Mouse (Mus musculus) G1E-ER4 (cell line): ENCODE results near the gene Camta2. TPM values are rescaled to one million over a fixed set of nuclear protein-coding genes. Genes with fewer than 3 reads are reported as not detected.

Source experiments
- GATA1 ChIP-seq: IDR thresholded peaks from one replicate; pipeline ENCODE4 v1.8.0; 2012; ENCODE audit warnings: low read length, inconsistent platforms
- polyA plus RNA-seq: library from polyadenylated mRNA; stranded (reverse); fragments of >175 nt; gene quantifications from 2 replicates; pipeline ENCODE4 v1.2.3, GENCODE M21; 2012

Camta2 gene
- polyA plus RNA-seq: 18.0 and 30.8 TPM in 2 replicates

DNA sequence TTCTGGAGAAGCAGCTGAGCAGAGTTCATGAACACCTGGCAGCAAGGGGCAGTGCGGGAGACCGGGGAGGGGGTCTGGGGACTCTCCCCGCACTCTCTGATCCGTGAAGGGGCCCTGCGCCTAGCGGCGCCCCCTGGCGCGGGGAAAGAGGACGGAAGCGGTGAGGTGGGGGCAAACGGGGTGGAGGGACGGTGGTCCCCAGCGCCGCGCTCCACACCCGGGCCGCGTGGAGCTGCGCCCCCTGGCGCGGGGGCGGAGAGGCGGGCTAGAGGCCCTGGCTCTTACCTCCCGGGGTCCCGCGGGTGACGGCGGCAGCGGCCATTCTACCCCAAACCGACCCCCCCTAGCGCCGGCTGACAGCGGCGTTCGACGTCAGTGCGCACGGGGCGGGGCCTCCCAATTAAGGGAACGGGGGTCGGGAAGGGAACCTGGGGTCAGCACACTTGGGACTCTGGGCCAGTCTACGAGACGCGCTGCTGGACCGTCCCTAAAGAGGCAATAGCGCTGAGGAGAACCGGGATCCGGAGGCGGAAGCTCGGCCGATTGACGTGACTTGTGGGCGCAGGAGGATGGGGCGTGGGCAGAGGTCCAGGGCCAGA, at the start of gene Camta2:
Gene Camta2 (minus strand): TSS at position 505 of the 599 bp plus-strand sequence.
- no peak for TF ChIP-seq GATA1

DNA sequence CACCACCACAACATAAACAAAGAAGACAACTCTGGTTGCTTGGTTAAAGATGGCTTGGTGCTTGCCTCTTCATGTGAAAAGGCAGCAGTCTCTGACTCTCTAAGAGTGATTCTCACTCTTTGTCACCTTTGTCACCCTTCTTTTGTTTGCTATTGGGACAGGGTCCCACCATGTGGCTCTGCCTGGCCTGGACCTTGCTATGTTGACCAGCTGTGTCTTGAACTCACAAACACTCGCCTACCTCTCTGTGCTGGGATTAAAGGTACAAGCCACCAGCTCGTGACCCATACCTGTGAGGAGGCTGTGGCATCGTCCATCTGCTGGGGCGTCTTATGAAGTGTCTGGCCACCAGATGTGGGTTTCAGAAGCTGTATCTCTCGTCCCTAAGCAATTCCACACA, 45.4 kb upstream of the Camta2 start:
- TF ChIP-seq GATA1: no peak

DNA sequence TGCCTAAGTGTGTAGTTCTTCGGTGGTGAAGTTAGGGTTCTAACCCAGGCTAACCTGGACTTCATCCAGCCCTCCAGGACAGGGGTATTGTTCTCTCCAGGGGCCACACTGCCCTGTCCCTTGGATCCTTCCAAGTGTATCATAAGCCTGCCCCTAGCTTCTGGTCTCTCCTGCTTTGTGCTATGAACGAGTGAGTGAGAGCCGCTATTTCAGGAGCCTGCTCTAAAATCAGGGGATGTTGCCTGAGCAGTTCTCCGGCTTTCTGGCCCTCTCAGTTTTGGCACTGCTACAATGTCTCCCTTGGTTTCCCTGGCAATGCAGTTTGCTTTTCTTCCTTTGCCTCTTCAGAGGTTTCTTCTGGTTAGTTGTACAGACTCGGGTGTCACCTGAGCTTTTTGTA, 43.3 kb upstream of the Camta2 start:
- TF ChIP-seq GATA1: no peak

DNA sequence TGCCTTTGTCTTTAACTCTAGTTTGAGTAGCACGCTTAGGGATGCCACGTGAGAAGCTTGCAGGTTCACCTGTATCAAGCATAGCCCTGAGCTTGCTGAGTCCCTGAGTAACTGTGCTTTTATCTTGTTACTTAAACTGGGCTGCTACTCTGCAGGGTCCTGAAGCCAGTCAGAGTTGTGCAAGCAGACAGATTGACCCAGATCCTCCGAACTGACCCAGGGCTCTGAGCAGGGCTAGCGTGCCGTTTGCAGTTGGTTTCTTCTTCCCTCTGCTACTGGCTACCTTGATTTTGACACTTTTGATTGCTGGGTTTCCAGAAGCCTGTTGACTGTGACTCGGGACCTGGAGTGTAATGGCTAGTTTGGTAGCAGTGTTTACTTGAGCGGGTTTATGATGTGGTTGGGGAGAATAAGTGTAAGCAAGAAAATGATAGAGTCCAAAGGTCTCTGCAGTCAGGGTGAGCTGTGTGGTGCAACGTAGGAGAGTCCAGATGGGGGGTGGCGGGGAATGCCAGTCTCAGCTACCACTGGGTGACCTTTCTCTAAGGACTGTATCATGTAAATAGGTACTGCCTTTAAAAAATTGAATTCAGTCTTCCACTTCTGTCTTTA, 42.6 kb upstream of the Camta2 start:
- TF ChIP-seq GATA1: no peak

DNA sequence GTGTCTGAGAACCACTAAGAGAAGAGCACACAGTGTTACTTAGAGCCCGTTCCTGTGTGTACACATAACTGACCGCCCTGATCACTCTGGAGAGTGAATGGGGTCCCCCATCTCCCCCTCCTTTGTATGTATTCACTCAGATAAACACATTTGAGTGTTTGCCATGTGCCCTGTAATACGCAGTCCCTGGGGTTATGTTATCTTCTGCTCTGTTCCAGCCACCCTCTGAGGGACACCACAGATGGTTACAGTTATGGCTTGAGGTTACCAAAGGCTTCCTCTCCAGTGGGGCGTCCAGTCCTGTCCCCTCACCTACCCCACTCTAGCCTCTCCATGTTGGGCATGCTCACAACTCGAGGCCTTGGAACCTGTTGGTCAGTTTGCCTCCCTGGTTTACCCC, 39.5 kb upstream of the Camta2 start:
- TF ChIP-seq GATA1: no peak

DNA sequence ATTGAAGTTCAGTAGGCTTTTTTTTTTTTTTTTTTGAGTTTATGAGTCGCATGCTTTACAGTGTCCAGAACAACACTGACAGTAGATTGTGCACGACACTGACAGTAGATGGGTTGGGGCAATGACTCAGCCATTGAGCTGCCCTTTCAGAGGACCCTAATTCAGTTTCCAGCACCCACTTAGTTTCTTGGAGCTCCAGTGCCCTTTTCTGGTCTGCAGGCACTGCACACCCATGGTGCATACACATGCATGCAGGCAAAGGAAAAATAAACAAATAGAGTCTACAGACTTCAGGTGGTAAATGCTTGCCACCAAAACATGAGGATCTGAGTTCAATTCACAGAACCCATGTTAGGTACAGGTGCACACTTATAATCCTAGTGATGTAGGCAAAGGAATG, 38.7 kb upstream of the Camta2 start:
- no peak for TF ChIP-seq GATA1

DNA sequence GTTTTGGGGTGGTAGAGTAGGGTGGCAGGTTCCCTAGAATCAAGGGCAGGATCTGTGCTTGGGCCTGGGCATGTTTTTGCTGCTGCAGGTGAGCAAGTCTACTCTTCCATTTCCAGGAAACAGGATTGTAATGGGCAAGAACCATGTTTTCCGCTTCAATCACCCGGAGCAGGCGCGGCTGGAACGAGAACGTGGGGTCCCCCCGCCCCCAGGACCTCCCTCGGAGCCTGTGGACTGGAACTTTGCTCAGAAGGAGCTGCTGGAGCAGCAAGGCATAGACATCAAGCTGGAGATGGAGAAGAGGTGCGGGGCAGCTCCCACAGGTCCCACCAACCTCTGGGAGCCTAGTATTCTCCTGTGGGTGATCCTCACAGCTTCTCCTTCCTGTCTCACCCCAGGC, 36.8 kb upstream of the Camta2 start:
- TF ChIP-seq GATA1: no peak

DNA sequence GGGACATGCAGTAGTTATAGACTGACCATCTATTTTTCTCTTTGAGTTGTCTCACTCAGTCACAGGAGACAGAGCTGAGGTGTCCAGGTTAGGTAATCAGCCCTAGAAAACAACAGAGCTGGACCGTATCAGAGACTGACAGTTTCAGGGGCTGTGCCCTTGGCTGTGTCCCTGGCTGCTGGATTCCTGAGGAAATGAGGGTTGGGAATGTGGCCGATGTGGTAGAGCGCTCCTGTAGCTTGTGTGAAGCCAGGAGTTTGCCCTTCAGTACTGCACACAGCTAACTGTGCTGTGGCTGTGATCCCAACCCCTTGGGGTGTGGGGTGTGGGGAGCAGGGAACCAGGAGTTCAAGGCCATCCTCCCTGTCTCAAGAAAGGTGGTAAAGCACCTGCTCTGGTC, 33.2 kb upstream of the Camta2 start:
- TF ChIP-seq GATA1: no peak

DNA sequence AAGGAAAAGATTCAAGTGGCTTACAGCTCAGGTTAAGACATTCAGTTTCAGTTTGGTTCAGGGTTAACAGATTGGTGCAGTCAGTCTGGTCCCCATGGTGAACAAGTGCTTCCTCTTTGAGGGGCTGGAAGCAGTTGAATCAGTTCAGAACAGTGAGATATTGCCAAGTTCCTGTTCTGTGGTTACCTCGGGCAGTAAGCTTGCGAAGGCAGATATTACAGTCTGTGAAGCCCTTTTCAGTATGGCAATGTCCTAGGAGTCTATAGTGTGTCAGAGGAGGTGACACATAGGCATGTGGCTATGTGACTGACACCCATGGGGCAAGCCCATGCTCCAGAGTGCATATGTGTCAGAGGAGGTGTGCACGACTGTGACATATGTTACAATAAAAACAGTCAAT, 32.7 kb upstream of the Camta2 start:
- TF ChIP-seq GATA1: no peak

DNA sequence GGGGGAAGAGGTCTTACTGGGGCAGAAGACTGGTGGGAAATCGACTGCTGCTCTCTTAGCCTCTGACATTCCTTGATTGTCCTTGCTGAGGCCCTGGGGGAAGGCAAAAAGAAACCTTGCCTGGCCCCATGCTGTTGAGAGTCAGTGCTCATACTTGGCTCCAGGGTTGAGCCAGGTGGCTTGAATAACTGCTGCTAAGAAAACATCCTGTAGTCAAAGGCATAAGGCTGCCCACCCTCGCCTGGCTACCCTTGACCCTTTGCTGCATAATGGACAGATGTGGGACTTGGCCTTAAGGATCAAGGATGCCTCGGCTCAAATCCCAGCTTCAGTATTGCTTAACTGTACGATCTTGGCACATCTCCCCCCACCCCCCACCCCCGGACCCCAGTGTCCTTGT, 30.6 kb upstream of the Camta2 start:
- TF ChIP-seq GATA1: no peak

DNA sequence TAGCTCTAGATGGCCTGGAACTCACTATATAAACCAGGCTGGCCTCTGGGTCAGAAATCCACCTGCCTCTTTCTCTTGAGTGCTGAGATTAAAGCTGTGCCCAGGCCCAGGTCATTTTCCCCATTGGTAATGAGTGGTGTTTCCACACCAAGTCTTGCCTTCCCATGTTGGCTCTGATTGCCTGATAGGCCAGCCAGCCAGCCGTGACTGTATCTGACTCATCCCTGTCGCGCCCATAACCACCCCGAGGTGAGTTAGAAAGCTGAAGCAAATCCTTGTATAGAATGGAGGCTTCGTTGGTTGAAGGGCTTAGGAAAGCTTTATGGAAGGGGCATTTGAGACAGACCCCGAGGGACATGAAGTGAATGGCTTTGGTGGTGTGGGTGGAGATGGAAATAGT, 27.9 kb upstream of the Camta2 start:
- no peak for TF ChIP-seq GATA1

DNA sequence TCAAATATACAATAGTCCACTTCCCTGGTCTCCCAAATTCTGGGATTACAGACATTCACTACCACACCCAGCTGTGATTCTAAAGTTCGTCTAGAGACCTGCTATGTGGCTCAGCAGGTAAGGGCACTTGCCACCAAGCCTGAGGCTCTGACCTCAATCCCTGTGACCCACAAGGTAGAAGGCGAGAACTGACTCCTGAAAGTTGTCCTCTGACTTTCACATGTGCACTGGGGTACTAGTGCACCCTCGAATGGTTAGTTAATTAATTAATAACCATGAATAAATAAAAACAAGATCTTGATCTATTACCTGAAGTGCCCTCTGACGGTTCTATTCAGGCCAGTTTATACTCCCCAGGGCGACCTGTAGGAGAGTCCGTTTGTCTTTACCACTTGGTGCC, 25.3 kb upstream of the Camta2 start:
- TF ChIP-seq GATA1: no peak

DNA sequence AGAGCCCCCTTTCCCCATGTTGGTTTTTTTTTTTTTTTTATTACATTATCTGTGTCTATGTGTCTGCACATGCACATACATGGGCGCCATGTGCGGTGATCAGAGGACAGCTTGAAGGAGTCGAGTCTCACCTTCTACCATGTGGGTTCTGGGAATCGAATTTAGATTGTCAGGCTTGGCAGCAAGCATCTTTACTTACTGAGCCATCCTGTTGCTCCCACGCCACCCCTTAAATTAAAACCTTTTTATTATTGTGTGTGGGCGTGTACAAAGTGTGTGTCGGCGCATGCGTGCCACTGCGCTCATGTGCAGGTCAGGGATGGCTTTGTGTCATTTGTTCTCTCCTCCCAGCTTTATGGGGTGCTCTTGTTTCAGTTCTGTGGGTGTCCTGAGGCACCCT, 23.1 kb upstream of the Camta2 start:
- no peak for TF ChIP-seq GATA1

DNA sequence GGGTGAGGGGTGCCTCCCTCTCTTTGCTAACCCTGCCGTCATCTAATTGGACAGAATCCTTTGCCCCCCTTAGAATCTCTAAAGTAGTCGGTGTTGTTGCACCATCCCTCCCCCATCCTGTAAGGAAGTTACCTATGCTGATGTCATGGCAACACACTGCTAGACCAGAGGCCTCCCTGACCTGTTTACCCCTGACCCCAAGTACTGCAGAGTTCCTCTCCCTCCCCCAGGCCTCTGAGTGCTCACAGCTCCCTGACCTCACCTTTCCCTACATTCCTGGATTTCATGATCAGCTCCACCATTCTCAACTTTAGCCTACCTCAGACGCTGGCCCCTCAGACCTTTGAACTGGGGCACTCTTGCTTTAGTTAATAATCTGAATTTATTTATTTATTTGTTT, 18.2 kb upstream of the Camta2 start:
- no peak for TF ChIP-seq GATA1

DNA sequence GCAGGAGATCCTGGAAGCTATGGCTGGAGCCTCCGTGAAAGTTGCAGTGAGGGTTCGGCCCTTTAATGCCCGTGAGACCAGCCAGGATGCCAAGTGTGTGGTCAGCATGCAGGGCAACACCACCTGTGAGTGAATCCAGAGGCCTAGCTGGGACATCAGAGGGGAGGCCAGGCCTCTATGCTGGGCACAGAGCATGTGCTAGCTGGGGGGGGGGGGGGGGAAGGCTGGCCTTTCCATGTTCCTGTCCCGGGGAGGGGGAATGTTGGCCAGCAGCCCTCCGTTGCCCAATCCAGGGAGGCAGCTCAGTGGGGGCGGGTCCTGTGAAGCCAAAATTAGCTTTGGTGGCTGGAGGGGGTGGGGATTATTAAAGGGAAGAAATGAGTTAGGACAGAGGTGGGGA, 14.9 kb upstream of the Camta2 start:
- TF ChIP-seq GATA1: no peak

DNA sequence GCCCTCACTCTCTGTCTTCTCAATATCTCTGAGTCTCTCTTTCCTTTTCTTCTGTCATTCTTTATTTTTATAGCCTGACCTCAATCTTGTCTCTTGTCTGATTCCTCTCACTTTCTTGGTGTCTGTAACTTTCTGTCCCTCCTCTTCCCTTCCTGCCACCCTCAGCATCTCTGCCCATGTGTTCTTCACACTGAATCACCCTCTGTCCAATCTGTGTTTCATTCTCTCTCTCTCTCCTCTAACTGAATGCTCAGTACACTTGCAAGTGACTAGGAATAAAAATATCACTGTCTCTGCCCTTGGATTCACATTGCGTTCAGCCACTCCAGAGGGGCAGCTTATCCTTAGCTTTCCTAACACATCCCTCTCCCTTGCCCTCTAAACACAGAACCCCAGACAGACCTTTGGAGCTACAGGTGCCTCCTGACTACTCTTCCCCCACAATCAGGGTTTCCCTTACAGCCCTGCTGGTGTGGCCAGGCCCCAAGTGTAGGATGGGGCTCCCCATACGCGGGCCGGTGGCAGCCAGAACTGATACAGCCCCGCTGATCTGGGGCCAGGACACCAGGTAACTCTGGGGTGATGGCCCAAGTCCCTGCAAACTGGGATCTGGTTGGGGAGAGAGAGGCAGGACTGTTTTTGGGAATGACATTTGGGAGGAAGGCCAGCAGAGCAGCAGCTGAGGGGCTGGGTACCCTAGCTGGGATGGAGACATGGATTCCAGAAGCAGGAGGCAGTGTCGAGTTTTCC, 14.3 kb upstream of the Camta2 start:
- no peak for TF ChIP-seq GATA1

DNA sequence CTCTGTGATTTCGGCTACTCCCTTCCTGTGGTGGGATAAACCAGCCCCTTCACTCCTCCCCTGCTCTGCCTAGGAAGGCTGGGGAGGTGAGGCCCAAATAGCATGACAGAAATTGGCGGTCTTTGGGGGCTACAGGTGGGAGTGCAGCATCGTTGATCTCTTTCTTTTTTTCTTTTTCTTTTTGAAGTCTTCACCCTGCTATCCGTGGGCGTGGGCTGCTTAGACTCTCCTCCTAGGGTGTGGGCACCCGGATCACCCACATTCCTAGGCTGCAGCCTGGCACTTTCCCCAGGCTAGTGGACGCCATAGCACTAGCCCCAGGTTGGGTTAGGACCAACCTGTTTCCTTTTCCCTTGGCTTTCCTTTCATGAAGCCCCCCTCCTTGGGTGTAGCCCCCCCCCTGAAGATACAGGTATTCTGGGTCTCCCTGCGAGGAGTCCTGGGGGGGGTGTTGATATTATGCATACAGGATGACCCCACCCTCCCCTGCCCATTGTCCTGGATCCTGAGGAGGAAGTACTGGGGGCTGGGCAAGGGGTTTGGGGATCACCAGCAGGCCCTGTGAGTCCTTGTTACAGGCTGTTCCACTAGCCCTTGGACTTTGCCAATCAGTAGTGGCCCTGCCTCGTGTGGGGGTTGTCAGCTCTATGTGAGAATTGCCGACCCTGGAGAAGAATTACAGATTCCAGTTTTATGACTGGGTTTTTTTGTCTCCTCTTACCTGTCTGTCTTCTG, 13.5 kb upstream of the Camta2 start:
- no peak for TF ChIP-seq GATA1
